Mouse (Mus musculus) midbrain, embryonic 10.5 days (tissue): ENCODE measurements around the gene Gnat1. TPM values are rescaled to one million over a fixed set of nuclear protein-coding genes. Genes with fewer than 3 reads are reported as not detected.
A peak's percentile ranks its signal among the peaks of the same experiment; 100 is the strongest.

Experiments
- DNase-seq: peaks from one replicate; pipeline ENCODE4 v3.0.0-alpha.2; 2017; ENCODE audit warnings: low spot score
- H3K27ac ChIP-seq: fragments of 300-500 bp; sonication (generic); replicated peaks from 2 replicates; pipeline ENCODE4 v1.5.1; 2016; ENCODE audit warnings: mild to moderate bottlenecking
- H3K27me3 ChIP-seq: fragments of 300-500 bp; sonication (generic); 2 replicates; pipeline ENCODE4 v1.6.1; 2016; ENCODE audit warnings: low read depth, mild to moderate bottlenecking; ENCODE audit not compliant: poor library complexity, severe bottlenecking
- H3K36me3 ChIP-seq: fragments of 300-500 bp; sonication (generic); 2 replicates; pipeline ENCODE4 v1.6.1; 2016; ENCODE audit warnings: mild to moderate bottlenecking, moderate library complexity
- H3K4me1 ChIP-seq: fragments of 300-500 bp; sonication (generic); 2 replicates; pipeline ENCODE4 v1.6.1; 2016
- H3K4me3 ChIP-seq: fragments of 300-500 bp; sonication (generic); 2 replicates; pipeline ENCODE4 v1.5.1; 2016; ENCODE audit warnings: mild to moderate bottlenecking, moderate library complexity
- H3K9me3 ChIP-seq: fragments of 300-500 bp; sonication (generic); replicated peaks from 2 replicates; pipeline ENCODE4 v1.6.1; 2016; ENCODE audit warnings: mild to moderate bottlenecking
- WGBS: fragments of 180-500 bp; shearing (Covaris S2); methylation state at CpG from one replicate; pipeline ENCODE4 v1.1.7; 2016; 5-methylcytosine and 5-hydroxymethylcytosine counted together
- polyA plus RNA-seq: library from polyadenylated mRNA; unstranded; fragments of >200 nt; fragmentation: Nextera tagmentation; extraction: Ambion mirVana; gene quantifications from 2 replicates; pipeline ENCODE4 v1.2.1, GENCODE M21; 2016

The Gnat1 gene
- polyA plus RNA-seq, 1 experiment from 2014 or later, result 3.6 TPM

DNA sequence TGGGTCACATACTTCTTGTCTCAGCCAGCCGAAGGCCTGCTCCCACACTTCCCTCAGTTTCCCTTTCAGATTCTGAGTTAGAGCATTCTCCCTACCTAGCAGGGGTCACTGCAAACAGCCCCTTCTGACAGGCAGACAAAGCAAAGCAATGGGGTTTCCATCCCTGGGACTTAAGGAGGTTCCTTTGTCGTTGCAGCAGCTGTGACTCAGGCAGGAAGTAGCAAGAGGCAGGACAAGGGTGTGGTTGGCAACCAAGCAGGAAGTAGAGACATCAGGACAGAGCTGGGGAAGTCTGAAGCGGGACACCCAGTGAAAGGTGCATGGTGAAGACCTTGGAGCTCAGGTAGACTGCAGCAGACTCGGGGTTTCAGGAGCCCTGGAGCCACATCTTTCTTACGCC lies 55.0 kb downstream of the Gnat1 start:
- Histone ChIP-seq H3K27ac (peak overlapping the region; percentile 98), H3K9me3 (no peaks in the 10 kb centered on the region), H3K4me3 (no peak overlapping the region), H3K4me1 (peaks cover 57% of the 10 kb centered on the region), H3K36me3 (peaks cover 91% of the 10 kb centered on the region), H3K27me3 (no peaks in the 10 kb centered on the region)
- 73% methylated on average over 5 of the region's 5 CpGs for WGBS
- DNase-seq, result no peak

Other genes with a start within 250 kb of the Gnat1 start
- gene Tmem115, start 145.8 kb downstream of the Gnat1 start, polyA plus RNA-seq, result 38.6 and 39.5 TPM in 2 replicates
- gene Cyb561d2, start 137.5 kb downstream of the Gnat1 start, polyA plus RNA-seq, result 20.5 and 22.6 TPM in 2 replicates
- 37.1 and 40.4 TPM in 2 replicates for gene Nprl2, start 137.5 kb downstream of the Gnat1 start, polyA plus RNA-seq
- gene Zmynd10, start 132.4 kb downstream of the Gnat1 start, polyA plus RNA-seq, result 0.75 and 1.1 TPM in 2 replicates
- 54.2 and 54.8 TPM in 2 replicates for gene Rassf1, start 128.2 kb downstream of the Gnat1 start, polyA plus RNA-seq
- 79.2 and 84.3 TPM in 2 replicates for gene Tusc2, start 116.5 kb downstream of the Gnat1 start, polyA plus RNA-seq
- gene Hyal2, start 111.8 kb downstream of the Gnat1 start, polyA plus RNA-seq, result 143 and 150 TPM in 2 replicates
- gene Hyal1, start 102.8 kb downstream of the Gnat1 start, polyA plus RNA-seq, result 6.8 and 9.3 TPM in 2 replicates
- 17.6 and 18.2 TPM in 2 replicates for gene Naa80, start 100.8 kb downstream of the Gnat1 start, polyA plus RNA-seq
- 0.62 and 0.96 TPM in 2 replicates for gene Hyal3, start 98.9 kb downstream of the Gnat1 start, polyA plus RNA-seq
- 46.3 and 56.8 TPM in 2 replicates for gene Ifrd2, start 92.1 kb downstream of the Gnat1 start, polyA plus RNA-seq
- 1.8 and 3.2 TPM in 2 replicates for gene Sema3b, start 70.5 kb downstream of the Gnat1 start, polyA plus RNA-seq
- 629 and 656 TPM in 2 replicates for gene Gnai2, start 44.3 kb downstream of the Gnat1 start, polyA plus RNA-seq
- gene Slc38a3, start 10.2 kb downstream of the Gnat1 start, polyA plus RNA-seq, result 9.3 and 11.6 TPM in 2 replicates
- gene Sema3f, start 30.8 kb upstream of the Gnat1 start, polyA plus RNA-seq, result 14.9 and 17.2 TPM in 2 replicates
- 200 and 220 TPM in 2 replicates for gene Rbm5, start 91.3 kb upstream of the Gnat1 start, polyA plus RNA-seq
- 101 and 115 TPM in 2 replicates for gene Rbm6, start 193.5 kb upstream of the Gnat1 start, polyA plus RNA-seq
- gene Mon1a, start 208.4 kb upstream of the Gnat1 start, polyA plus RNA-seq, result 11.6 and 15.3 TPM in 2 replicates
- gene Mst1r, start 227.2 kb upstream of the Gnat1 start, polyA plus RNA-seq, result 0.78 and 0.79 TPM in 2 replicates
- not detected in 2 replicates for gene Actl11, start 248.8 kb upstream of the Gnat1 start, polyA plus RNA-seq